Mouse (Mus musculus): ENCODE data around the gene Rgs7. TPM values are rescaled to one million over a fixed set of nuclear protein-coding genes. Genes with fewer than 3 reads are reported as not detected.

Rgs7 gene
- total RNA-seq (2021) = 100 to 1,000 TPM; 108 to 120 TPM

DNA sequence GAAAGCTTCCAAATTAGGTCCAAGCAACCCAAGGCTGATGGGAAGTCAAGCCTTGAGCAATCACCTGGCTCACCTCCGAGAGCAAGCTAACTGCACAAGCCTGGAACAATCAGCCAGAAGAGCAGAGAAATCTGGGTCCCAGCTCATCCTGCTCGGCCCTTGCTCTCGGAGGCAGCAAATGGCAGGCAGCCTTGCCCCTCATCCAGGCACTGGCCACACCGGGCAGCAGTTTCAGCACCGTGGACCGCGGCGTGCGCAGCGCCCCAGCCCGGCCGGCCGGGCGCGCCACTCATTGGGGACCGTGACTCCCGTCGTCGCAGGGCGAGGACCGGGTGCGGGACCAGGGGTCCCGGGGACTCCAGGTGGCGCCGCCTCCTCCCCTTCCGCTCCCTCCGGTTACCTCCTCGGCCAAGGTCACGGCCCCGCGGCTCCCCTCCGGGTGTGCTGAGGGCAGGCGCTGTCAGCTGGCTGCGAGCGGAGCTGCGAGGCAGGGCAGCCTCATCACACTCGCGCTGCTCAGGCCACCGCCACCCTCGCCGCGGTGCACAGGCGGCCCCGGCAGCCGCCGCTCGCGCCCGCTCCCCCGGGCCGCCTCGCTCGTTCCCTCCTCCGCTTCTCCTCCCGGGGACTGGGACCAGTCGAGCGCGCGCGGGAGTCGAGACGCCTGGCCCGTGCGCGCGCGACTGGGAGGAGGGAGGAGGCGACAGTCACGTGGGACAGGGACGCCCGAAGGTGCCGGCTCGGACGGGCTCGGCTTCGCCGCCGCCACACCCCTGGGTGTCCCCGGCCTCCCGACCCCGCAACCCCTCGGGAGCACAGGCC, at the start of gene Rgs7:
Rgs7 (minus strand) TSS at position 640 of the 822 bp plus-strand sequence.
- intact Hi-C loops (cut with DNase I) = loop anchor here (2.0 kb wide), 1 partner anchor 195 kb away; no protein-coding TSS in a partner anchor
- DNase-seq (ENCODE audit: low spot score in 2 of 2) = peak; percentile 79 to 85

DNA sequence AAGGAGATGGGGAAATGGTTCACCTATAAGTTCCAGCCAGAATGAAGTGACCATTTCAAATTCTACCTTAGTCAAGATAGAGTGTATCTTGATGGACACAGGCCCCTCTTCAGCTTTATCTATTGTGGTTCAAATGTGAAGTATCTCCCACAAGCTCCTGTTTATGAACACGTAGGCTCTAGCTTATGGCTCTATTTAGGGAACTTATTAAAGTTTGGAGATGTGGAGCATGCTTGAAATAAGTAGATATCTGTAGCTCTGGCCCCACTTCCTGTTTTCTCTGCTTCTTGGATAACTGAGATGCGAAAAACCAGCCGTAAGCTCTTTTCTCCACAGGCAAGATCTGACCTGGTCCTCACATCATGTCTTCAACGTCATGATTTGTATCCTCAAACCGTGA, 48.4 kb upstream of the Rgs7 start:
- no peak for DNase-seq (ENCODE audit: low spot score in 2 of 2)
- intact Hi-C loops (cut with DNase I) = no loop called here

GRCm38 (mm10) chr1:175537321-175537720, 45.0 kb upstream of the Rgs7 start:
- intact Hi-C loops (cut with DNase I) = no loop called here
- DNase-seq (ENCODE audit: low spot score in 2 of 2) = no peak

- no peak for DNase-seq (ENCODE audit: low spot score in 2 of 2)
- intact Hi-C loops (cut with DNase I) = no loop called here
Measured at GRCm38 (mm10) chr1:175529858-175530257, 37.6 kb upstream of the Rgs7 start.

- no peak for DNase-seq (ENCODE audit: low spot score in 2 of 2)
Measured at GRCm38 (mm10) chr1:175524626-175525294, 32.5 kb upstream of the Rgs7 start.

DNA sequence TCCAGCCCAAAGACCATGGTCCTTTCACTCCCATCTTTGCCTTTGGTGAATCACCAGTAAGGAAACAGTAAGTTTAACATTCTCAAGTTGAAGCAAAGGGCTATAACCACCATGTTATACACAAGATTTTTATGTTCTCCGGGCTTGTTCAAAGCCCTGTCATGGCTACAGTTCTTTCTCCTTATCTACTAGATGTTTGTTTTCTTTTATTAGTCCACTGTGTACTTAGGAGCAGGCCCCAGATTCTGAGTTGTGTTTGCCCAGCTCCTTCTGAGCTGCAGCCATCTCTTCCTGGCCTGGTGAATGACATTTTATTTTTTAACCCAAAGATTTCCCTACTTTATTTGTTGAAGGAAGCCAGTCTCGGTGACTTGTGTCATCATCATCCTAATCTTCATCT, 31.3 kb upstream of the Rgs7 start:
- intact Hi-C loops (cut with DNase I) = no loop called here
- DNase-seq (ENCODE audit: low spot score in 2 of 2) = no peak

More at GRCm38 (mm10) chr1:175524626-175525294, 32.5 kb upstream of the Rgs7 start:
- intact Hi-C loops (cut with DNase I) = no loop called here

DNA sequence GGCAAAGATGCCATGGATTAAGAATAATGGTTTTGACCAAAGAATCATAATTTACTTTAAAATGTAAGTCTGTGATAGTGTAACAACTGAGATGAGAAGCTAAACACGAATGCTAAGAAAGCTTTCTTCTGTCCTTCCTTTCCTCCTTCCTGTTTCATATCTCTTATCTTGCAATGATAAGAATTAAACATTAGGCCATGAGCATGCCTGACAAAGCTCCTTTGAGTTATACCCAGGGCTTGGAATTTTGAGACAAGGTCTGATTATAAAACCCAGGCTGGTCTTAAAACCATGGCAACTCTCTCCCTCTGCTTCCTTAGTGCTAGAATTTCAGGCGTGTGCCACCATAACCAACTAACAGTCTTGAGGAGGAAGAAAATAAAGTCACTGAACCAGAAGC, 22.2 kb upstream of the Rgs7 start:
- DNase-seq (ENCODE audit: low spot score in 2 of 2) = no peak
- intact Hi-C loops (cut with DNase I) = no loop called here

DNA sequence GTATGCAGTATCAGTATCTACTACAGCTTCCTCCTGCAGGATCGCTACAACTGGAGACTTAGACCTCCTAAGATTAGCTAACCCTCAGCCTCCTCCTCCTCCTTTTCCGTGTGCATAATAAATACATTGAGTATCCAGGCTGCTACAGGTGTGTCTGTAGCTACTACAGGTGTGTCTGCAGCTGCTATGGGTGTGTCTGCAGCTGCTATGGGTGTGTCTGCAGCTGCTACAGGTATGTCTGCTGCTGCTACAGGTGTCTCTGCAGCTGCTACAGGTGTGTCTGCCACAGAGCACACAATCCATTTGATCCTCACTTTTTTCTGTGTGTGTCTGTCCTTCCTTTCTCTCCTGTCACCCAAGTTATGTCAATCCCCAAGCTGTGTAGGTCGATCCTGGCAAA, 19.9 kb upstream of the Rgs7 start:
- intact Hi-C loops (cut with DNase I) = no loop called here
- no peak for DNase-seq (ENCODE audit: low spot score in 2 of 2)

DNA sequence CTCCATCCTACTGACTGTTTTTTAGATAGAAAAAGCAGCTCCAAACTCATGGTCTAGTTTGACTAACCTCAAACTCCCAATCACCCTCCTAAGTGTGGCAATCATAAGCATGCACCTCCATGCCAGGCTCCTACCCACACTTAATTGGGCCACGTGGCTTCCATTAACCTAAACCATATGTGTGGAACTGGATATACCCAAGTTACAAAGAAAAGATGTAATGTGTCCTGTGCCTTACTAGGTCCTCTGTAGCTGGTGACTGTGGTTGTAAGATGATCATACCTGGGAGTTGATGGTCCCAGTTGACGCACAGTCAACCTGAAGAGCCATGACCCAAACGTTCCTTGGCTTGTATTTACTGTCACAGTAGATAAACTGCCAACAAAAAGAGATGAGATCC, 17.7 kb upstream of the Rgs7 start:
- intact Hi-C loops (cut with DNase I) = no loop called here
- no peak for DNase-seq (ENCODE audit: low spot score in 2 of 2)

DNA sequence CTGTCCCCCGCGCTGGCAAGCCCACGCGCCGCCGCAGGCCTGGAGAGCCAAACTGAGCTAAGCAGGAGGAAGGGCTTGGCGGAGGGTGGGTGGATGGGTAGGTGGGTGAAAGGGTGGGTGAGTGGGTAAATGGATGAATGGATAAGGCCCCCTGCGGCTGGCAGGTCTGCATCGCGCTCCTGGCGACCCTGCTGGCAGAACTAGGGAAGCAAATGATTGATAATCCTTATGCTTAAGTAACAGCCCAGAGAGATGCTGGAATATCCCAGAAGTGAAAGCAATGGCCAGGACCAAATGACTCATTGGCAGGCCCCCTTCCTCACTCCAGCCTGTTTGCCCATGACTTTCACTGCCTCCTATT, 363 bp upstream of the Rgs7 start:
- intact Hi-C loops (cut with DNase I) = loop anchor here (2.0 kb wide), 1 partner anchor 196 kb away; no protein-coding TSS in a partner anchor

GRCm38 (mm10) chr1:175491511-175491860, 814 bp downstream of the Rgs7 start:
- intact Hi-C loops (cut with DNase I) = no loop called here
- no peak for DNase-seq (ENCODE audit: low spot score in 2 of 2)

More for the DNA sequence above, 363 bp upstream of the Rgs7 start:
- DNase-seq (ENCODE audit: low spot score in 2 of 2) = no peak

DNA sequence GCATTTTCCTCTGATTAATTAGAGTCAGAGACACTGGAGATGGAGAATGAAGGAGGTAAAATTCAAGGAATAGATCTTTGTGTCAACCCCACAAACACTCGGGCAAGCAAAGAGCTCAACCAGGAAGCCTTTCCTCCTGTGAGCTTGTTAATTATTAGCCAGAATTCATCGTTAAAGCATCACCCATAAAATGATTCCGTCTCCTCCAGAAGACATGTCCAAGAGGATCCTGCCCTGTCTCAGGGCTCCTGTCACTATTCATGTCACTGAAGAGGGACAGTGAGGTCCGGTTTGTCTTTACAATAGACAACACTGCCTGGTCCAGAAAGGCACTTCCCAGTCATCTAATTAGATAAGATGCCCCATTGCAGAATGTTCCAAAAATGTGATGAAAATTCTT, 7.2 kb downstream of the Rgs7 start:
- DNase-seq (ENCODE audit: low spot score in 2 of 2) = no peak
- intact Hi-C loops (cut with DNase I) = no loop called here

GRCm38 (mm10) chr1:175473060-175473459, 19.2 kb downstream of the Rgs7 start:
- no peak for DNase-seq (ENCODE audit: low spot score in 2 of 2)
- intact Hi-C loops (cut with DNase I) = no loop called here

DNA sequence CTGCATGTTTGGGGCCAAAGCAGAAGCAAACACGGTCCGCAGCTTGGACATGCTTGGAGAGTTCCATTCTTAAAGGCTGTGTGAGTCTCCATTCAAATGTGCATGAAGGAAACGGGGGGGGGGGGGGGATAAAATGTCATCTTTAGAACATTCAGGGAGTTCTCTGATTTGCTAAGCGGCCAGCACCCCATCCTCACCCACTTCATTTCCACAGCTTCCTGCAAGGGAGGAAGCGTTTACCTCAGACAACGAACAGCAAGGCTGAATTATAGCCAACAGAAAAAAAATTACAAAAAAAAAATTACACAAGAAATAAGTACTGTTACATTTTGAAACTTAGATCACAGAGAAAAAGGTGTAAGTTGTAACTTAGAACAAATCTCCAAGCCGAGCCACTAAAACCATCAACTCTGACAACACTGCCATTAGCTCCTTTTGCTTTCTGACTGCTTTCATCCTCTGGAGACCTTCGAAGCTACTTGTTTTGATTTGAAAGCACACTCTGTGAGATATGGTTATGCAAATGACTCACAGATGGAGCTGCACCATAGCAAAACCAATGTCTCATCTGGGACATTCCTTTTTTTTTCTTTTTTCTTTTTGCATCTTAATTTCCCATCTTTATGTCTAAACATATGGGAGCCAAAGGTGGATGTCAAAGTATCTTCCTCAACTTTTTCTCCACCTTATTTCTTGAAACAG, 23.1 kb downstream of the Rgs7 start:
- no peak for DNase-seq (ENCODE audit: low spot score in 2 of 2)
- intact Hi-C loops (cut with DNase I) = no loop called here

DNA sequence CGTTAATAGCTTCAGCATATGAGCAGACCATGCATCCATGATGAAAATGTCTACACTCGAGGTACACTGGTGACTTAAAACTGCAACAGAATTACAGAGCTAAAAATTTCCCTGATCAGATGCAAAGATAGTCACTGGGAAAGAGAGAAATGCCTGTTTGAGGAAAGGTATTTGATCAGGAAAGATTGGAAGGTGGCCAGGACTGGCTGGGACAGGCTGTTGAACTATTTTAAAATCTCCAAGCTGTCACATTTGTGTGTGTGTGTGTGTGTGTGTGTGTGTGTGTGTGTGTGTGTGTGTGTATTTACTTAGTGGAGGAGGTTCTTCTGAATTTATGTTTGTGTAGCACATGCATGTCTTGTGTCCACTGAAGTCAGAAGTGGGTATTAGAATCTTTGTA, 27.7 kb downstream of the Rgs7 start:
- intact Hi-C loops (cut with DNase I) = no loop called here
- no peak for DNase-seq (ENCODE audit: low spot score in 2 of 2)

DNA sequence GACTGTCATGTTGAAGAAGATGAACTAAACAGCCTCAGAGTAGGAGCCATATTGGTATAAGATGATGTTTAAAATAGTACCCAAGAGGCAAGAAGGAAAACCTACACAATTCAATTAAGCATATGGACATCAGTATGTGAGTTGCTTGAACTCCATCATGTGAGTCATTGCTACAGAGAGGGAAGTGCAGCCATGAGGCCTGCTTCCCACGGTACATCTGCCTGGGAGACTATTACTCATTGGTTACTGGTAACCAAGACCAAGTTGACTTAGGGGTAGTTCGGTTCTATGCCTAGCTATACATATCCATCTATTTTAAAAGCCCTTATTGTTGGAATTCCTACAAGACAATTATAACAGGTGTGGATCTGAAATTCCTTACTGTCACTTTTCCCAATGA, 29.9 kb downstream of the Rgs7 start:
- intact Hi-C loops (cut with DNase I) = no loop called here
- DNase-seq (ENCODE audit: low spot score in 2 of 2) = no peak

GRCm38 (mm10) chr1:175454041-175454636, 38.2 kb downstream of the Rgs7 start:
- intact Hi-C loops (cut with DNase I) = no loop called here
- DNase-seq (ENCODE audit: low spot score in 2 of 2) = no peak

- intact Hi-C loops (cut with DNase I) = no loop called here
- DNase-seq (ENCODE audit: low spot score in 2 of 2) = no peak
Measured at GRCm38 (mm10) chr1:175448017-175448416, 44.3 kb downstream of the Rgs7 start.

GRCm38 (mm10) chr1:175442939-175443338, 49.4 kb downstream of the Rgs7 start:
- intact Hi-C loops (cut with DNase I) = no loop called here
- DNase-seq (ENCODE audit: low spot score in 2 of 2) = no peak

GRCm38 (mm10) chr1:175442025-175442424, 50.3 kb downstream of the Rgs7 start:
- intact Hi-C loops (cut with DNase I) = no loop called here
- DNase-seq (ENCODE audit: low spot score in 2 of 2) = peak; percentile 50 to 55

Measured in left cerebral cortex, postnatal 36 days (tissue).